Mouse (Mus musculus) gastrocnemius, adult 18-20 months (tissue): ENCODE measurements around the gene Cd81. TPM values are rescaled to one million over a fixed set of nuclear protein-coding genes. Genes with fewer than 3 reads are reported as not detected.
A peak's percentile ranks its signal among the peaks of the same experiment; 100 is the strongest.

Source experiments
- DNase-seq: peaks from one replicate; pipeline ENCODE4 v3.0.0; 2021; ENCODE audit warnings: low spot score
- total RNA-seq, 2 experiments: library from RNA; stranded (reverse); gene quantifications; 2 replicates each; pipeline ENCODE4 v1.2.3; 2021

The Cd81 gene
- total RNA-seq, 2 experiments from 2014 or later = 97.2 to 115 TPM

DNA sequence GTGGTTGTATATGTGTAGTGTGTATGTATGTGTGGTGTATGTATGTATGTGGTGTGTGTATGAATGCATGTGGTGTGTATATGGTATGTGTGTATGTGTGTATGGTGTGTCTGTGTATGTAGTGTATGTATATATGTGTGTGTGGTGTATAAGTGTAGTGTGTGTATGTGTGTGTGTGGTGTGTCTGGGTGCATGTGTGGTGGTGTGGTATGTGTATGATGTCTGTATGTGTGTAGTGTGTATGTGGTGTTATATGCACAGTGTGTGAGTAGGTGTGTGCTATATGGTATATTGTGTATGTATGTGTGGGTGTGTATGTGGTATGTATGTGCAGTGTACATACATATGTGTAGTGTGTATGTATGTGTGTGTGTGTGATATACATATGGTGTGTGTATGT is 32.5 kb upstream of the Cd81 start:
- no peak for DNase-seq

DNA sequence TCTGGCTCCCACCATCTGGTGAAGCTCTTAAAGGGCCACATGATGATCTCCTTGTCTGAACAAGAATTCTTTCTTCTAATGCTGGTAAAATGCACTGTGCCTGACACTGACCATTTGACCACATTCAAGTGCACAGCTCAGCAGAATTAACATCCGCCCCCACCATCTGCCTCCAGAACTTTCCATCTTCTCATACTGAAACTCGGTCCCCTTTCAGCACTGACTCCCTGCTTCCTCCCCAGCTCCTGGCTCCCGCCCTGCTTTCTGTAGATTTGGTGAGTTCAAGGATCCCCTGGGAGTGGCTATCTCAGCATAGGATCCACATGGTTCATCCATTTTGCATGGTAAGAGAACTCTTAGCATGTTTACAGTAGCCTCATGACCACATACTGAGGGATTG is 31.8 kb upstream of the Cd81 start:
- no peak for DNase-seq

DNA sequence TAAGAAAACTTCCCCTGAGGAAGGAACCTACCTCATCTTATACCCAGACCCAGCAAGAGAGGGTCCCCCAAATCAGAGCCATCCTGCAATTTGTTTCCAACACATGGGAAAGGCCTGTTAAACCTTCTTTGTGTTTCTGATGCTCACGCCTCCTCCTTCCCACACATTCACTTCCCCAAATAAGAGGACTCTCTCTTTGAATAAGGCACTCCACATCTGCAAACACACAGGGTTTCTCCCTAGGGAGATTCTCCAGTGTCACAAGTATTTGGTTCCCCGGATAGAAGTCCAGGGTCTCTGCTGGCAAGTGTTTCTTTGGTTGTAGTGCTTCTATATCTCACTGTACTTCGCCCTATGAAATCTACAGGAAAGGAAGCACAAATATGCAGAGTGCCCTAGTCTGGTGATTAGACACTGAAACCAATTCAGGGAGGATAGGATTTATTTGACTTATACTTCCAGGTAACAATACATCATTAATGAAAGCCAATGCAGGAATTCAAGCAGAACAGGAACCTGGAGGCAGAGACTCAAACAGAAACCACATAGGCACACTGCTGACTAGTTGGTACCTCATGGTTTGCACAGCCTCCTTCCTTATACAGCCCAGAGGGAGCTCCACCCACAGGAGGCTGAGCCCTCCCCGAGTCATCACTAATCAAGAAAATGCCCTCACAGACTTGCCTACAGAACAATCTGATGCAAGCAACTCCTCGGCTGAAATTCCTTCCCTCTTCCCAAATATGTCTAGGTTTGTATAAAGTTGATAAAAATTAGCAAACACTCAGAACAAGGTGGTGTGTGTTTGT is 31.0 kb upstream of the Cd81 start:
- DNase-seq = no peak

- DNase-seq = no peak
Measured at GRCm38 (mm10) chr7:143023499-143023898, 29.0 kb upstream of the Cd81 start.

- DNase-seq = no peak
Measured at GRCm38 (mm10) chr7:143024293-143024692, 28.2 kb upstream of the Cd81 start.

- DNase-seq = no peak
Measured at GRCm38 (mm10) chr7:143025496-143025895, 27.0 kb upstream of the Cd81 start.

GRCm38 (mm10) chr7:143027196-143027595 is 25.3 kb upstream of the Cd81 start:
- no peak for DNase-seq

GRCm38 (mm10) chr7:143031816-143032215 is 20.7 kb upstream of the Cd81 start:
- DNase-seq = no peak

GRCm38 (mm10) chr7:143033581-143033980 is 19.0 kb upstream of the Cd81 start:
- no peak for DNase-seq

GRCm38 (mm10) chr7:143034112-143034511 is 18.4 kb upstream of the Cd81 start:
- no peak for DNase-seq

DNA sequence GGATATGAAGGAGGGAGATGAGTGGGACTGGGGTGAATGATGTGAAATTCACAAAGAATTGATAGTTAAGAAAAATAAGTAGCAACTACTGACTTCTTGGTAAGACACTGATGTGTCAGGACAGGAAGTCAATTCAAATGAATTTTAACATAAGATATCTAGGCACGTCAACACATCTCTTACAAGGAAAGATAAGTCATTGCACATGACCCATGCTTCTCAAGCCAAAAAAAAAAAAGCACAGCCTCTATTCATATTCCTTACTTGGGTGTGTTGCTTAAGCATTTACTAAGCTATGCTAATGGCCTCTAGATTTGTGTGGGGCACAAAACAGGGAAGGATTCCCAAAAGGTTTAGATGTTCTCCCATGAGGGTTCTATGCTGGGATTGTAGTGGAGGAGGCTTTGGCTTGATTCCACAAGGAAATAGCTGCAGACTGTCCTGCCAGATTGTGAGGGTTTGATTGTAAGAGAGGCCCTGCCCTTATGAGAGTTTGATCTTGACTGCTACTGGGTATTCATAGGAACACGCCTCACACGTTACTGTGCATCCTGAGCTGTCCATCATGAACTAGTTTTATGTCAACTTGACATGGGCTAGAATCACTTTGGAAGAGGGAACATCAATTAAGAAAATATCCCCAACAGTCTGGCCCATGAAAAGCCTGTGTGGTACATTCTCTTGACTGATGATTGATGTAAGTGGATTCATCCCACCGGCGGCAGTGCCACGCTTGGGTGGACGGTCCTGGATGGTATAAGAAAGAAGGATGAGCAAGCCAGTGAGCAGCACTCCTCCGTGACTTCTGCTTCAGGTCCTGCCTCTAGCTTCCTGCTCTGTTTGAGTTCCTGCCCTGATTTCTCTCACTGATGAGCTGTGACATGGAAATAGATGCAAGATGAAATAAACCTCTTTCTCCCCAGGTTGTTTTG is 17.8 kb upstream of the Cd81 start:
- no peak for DNase-seq

DNA sequence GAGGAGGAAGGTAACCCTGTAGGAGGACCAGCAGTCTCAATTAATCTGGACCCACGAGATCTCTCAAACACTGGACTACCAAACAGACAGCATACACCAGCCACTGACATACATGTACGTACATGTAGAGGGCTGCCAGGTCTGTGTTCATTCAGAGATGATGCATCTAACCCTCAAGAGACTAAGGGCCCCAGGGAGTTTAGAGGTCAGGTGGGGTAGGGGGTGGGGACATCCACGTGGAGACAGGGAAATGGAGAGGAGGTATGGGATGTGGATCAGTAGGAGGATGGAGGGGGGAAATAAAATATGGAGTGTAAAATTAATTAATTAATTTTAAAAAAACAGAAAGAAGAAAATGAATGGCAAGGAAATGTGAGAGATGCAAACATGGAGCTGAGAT is 15.8 kb upstream of the Cd81 start:
- DNase-seq = no peak

DNA sequence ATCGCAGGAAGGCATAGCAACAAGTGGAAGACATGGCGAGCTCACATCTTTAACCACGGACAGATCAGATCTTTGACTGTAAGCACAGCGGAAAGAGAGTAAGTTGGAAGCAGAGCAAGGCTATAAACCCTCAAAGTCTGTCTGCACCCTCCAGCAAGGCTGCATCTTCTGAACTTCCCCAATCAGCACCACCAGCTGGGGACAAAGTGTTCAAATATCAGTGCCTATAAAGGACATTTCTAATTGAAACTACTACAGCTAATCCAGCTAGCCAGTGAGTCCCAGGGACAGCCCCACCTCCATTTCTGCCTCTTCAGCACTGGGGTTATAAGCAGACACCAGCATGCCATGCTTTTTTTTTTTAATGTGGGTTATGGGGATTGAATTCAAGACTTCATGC is 15.2 kb upstream of the Cd81 start:
- no peak for DNase-seq

- no peak for DNase-seq
Measured at GRCm38 (mm10) chr7:143038174-143038931, 14.2 kb upstream of the Cd81 start.

- no peak for DNase-seq
Measured at GRCm38 (mm10) chr7:143040561-143040960, 12.0 kb upstream of the Cd81 start.

- DNase-seq = no peak
Measured at GRCm38 (mm10) chr7:143041138-143041822, 11.3 kb upstream of the Cd81 start.

- DNase-seq = peak; percentile 67
Measured at GRCm38 (mm10) chr7:143042089-143042488, 10.4 kb upstream of the Cd81 start.

- DNase-seq = no peak
Measured at GRCm38 (mm10) chr7:143042897-143043300, 9.6 kb upstream of the Cd81 start.

- no peak for DNase-seq
Measured at GRCm38 (mm10) chr7:143044049-143044825, 8.3 kb upstream of the Cd81 start.

DNA sequence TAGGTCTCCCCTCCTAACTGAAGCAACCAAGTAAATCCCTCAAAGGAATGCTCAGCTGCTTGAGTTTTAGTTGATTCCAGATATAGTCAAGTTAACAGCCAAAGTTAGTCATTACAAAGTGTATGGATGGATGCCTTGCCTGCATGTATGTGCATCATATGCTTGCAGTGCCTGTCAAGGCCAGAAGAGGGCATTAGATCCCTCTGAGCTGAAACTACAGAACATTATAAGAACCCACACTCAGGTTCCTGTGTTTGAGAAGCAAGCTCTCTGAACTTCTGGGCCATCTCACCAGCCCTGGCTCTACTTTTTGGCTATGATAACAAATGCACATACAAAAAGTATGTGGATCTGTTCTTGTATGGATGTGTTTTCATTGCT is 7.7 kb upstream of the Cd81 start:
- no peak for DNase-seq
